Mouse (Mus musculus): ENCODE data around the gene Rsph4a. TPM values are rescaled to one million over a fixed set of nuclear protein-coding genes. Genes with fewer than 3 reads are reported as not detected.

The Rsph4a gene
- polyA plus RNA-seq, 1 experiment: not detected

DNA sequence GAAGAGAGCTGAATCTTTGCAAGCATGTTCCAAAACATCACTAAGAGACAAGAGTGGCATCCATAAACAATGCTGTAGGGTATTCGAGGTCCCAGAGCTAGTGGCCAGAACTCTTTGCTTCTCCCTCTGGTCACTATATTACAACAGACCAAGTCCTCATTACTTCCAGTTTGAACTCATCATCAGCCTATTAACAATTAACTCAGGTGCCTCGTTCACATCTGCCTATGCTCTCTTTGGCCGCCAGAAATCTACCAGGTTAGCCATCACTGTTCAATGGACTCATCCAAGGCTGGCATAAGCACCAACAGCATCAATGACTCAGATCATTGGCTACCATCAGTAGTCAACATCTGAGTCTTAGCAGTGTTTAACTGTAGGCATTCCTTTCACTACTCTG lies 40.5 kb downstream of the Rsph4a start:
- Histone ChIP-seq H3K4me3 (replicated peaks) (no peak overlapping the region), H3K36me3 (ENCODE audit: control insufficient read depth) (peaks cover 57% of the 10 kb centered on the region), H3K27me3 (ENCODE audit: control insufficient read depth) (no peaks in the 10 kb centered on the region), H3K4me1 (ENCODE audit: control insufficient read depth) (peaks cover 13% of the 10 kb centered on the region), H3K9me3 (ENCODE audit: control insufficient read depth, low read length) (no peaks in the 10 kb centered on the region)
- TF ChIP-seq GATA1 (IDR thresholded peaks at IDR 0.05; ENCODE audit: low read length) (no peak), TAL1 (IDR thresholded peaks at IDR 0.05; ENCODE audit: low read length) (no peak)

DNA sequence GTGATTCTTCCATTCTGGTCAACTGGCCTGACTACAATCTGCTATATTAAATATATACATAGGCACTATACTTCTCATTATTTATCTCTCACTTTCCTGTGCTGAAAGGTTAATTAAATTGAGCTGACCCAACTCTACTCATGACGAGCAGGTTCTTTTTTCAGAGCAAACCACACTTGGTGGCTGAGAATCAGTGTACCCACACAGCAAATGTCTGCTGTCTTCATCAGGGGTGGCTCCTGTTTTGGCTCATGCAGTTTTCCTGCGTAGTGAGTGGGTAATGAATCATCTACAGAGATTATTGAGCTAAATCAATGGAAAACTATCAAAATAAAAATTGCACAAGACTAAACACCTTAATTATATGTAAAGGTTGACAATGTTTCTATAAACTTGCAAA lies 41.4 kb downstream of the Rsph4a start:
- H3K36me3 ChIP-seq (ENCODE audit: control insufficient read depth): peaks cover 52% of the 10 kb centered on the region
- TF ChIP-seq TAL1 (IDR thresholded peaks at IDR 0.05; ENCODE audit: low read length) (no peak), GATA1 (IDR thresholded peaks at IDR 0.05; ENCODE audit: low read length) (no peak)

DNA sequence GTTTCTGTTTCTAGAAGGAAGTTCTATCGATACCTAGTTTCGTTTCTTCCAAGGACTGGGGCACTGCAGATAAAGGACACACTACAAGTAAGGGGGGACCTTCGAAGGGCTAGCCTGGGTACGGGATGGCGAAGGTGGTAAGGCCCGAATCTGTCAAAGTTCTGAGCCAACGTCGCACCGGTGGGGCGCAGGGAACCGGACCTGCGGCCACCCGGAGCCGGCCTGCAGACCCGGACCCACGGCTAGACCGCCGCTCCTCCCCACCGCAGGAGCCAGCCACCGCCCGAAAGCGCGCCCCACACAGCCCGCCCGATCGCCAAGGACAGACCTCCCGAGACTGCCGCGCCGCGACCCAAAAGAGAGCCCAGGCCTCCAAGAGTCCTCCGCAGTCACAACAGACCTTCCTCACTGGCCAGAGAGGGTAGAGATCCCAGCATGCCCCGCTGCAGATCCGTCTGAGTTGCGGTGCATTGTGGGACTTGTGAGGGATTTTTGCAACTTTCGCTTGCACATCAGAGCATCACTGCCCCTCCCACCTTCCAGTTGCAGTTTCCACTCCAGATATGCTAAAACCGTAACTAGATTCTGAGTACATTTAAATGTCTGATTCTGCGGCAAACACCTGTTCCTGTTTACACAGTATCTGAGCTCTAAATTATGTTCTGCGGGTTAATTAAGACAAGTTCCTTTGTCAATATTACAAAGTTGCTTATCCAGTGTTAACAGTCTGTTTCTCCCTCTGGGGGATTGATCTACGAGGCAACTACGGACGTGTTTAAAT lies 46.1 kb downstream of the Rsph4a start, which contains the start of gene Zup1:
Zup1 (minus strand) TSS at position 467 of the 781 bp plus-strand sequence.
- Histone ChIP-seq H3K27me3 (ENCODE audit: control insufficient read depth) (no peaks in the 10 kb centered on the region), H3K36me3 (ENCODE audit: control insufficient read depth) (peaks cover 19% of the 10 kb centered on the region), H3K4me1 (ENCODE audit: control insufficient read depth) (peaks cover 22% of the 10 kb centered on the region), H3K4me3 (replicated peaks) (peak within 1 kb of the TSS; percentile 86), H3K9me3 (ENCODE audit: control insufficient read depth, low read length) (no peaks in the 10 kb centered on the region)
- TF ChIP-seq GATA1 (IDR thresholded peaks at IDR 0.05; ENCODE audit: low read length) (0 out of 2 replicates have a peak, but pooled peaks have one; percentile 5), TAL1 (IDR thresholded peaks at IDR 0.05; ENCODE audit: low read length) (no peak)

More for the DNA sequence above, 41.4 kb downstream of the Rsph4a start:
- peaks cover 18% of the 10 kb centered on the region for H3K4me1 ChIP-seq (ENCODE audit: control insufficient read depth)
- H3K27me3 ChIP-seq (ENCODE audit: control insufficient read depth): no peaks in the 10 kb centered on the region
- no peak overlapping the region for H3K4me3 ChIP-seq (replicated peaks)
- no peaks in the 10 kb centered on the region for H3K9me3 ChIP-seq (ENCODE audit: control insufficient read depth, low read length)

DNA sequence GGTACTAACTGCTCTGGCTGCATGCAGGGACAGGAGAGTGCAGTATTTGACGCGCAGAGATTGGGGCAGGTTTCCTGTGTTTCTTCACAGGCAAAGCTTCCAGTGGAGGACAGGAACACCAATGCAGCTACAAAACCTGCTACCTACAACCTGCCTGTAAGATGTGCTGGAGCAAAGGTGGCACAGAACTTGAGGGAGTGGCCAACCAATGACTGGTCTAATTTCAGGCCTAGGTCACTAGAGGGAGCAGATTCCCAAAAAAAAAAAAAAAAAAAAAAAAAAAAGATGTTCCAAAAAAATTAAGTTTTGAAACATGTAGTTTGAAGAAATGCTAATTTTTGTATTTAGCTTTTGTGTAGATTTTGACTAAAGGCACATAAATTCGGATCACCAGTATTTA lies 47.6 kb downstream of the Rsph4a start:
- no peaks in the 10 kb centered on the region for H3K9me3 ChIP-seq (ENCODE audit: control insufficient read depth, low read length)
- TF ChIP-seq GATA1 (IDR thresholded peaks at IDR 0.05; ENCODE audit: low read length): no peak
- no peak for TF ChIP-seq TAL1 (IDR thresholded peaks at IDR 0.05; ENCODE audit: low read length)
- H3K36me3 ChIP-seq (ENCODE audit: control insufficient read depth): peaks cover 16% of the 10 kb centered on the region
- no peaks in the 10 kb centered on the region for H3K27me3 ChIP-seq (ENCODE audit: control insufficient read depth)
- H3K4me3 ChIP-seq (replicated peaks): no peak overlapping the region
- H3K4me1 ChIP-seq (ENCODE audit: control insufficient read depth): peaks cover 22% of the 10 kb centered on the region

Other genes with a start within 250 kb of the Rsph4a start
- not detected in 2 replicates for gene Sult3a2, start 118.4 kb upstream of the Rsph4a start, polyA plus RNA-seq (2012)
- gene Sult3a1, start 47.4 kb upstream of the Rsph4a start, polyA plus RNA-seq (2012): not detected in 2 replicates
- gene Zup1, start 46.2 kb downstream of the Rsph4a start, polyA plus RNA-seq (2012): 0.05 and 0.23 TPM in 2 replicates
- gene Rwdd1, start 114.5 kb downstream of the Rsph4a start, polyA plus RNA-seq (2012): 2.7 and 3.2 TPM in 2 replicates
- not detected in 2 replicates for gene Trappc3l, start 132.5 kb downstream of the Rsph4a start, polyA plus RNA-seq (2012)
- not detected in 2 replicates for gene Calhm4, start 139.2 kb downstream of the Rsph4a start, polyA plus RNA-seq (2012)
- not detected in 2 replicates for gene Calhm5, start 191.4 kb downstream of the Rsph4a start, polyA plus RNA-seq (2012)
- gene Calhm6, start 222.9 kb downstream of the Rsph4a start, polyA plus RNA-seq (2012): 0.05 TPM in 1 of 2 replicates, not detected in the other